Mouse (Mus musculus) embryo, embryonic 10.5 days (tissue): ENCODE measurements around the gene A630095E13Rik.
"Not testable (repeated sequence)": the region's sequence is repeated elsewhere in the genome, so short reads cannot be mapped to it uniquely, and the experiment has no call there.

Experiments used
- DNase-seq: peaks from one replicate; pipeline ENCODE4 v3.0.0-alpha.2; 2015; ENCODE audit warnings: low spot score

Gene A630095E13Rik

DNA sequence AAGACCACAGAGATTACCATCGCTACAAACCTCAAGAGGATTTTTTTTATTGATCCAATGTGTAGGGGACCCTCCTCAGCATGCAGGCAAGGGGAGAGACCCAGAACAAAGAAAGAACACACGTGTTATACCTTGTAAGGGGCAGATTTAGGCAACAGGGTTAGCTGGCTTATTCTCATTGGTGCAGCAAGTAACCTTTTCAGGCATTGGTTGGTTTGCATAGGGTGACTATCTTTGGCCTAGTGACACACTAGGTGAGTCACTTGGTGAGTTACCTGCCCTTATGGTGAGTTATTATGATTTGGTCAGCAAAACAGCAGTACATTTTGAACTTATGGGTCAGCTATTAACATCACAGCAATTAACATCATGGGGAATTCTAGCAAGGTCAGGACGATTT, at the start of gene A630095E13Rik:
A630095E13Rik (minus strand) TSS at position 101 of the 400 bp plus-strand sequence.
- not testable (repeated sequence) for DNase-seq

- DNase-seq: no peak
Observed at GRCm38 (mm10) chr9:36692920-36693319, 49.7 kb upstream of the A630095E13Rik start, which contains the start of gene Acrv1. Acrv1 (plus strand) TSS chr9:36693220.

DNA sequence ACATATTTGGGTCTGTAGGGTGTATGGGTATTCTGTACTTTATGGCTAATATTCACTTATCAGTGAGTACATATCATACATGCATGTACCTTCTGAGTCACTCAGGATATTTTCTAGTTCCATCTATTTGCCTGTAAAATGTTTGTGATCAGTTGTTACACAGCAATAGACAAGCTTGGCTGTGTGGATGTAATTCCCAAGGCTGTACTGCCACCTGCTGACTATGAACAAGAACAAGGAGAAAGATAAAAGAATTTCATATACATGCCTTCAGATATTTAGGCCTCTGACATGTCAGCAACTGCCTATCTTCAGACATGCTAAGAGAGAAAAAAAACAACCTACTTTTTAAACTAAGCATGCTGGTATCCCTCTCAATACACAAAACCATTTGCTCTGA, 44.2 kb upstream of the A630095E13Rik start:
- peak; percentile 17 for DNase-seq

DNA sequence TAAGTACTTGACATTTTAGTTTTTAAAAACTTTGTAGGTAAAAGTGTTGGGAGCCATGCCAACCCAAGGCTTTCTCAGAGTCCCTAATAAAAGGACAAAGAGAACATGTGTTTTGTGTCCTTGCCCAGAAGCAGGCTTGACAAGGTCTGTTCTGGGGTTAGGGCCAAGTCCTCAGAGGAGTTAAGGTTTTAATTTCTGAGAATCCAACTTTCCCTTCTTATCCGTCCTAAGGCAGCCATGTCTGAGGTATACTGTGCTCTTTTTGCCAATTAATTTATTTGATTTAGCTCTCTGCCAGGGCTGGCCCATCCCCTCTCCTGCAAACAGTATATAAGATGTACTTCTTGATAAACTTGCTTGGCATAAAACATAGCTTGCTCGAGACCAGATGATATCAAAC, 38.2 kb upstream of the A630095E13Rik start:
- DNase-seq: no peak
